ENCODE assay signal across 21 mouse cellular contexts in the genomic region with DNA sequence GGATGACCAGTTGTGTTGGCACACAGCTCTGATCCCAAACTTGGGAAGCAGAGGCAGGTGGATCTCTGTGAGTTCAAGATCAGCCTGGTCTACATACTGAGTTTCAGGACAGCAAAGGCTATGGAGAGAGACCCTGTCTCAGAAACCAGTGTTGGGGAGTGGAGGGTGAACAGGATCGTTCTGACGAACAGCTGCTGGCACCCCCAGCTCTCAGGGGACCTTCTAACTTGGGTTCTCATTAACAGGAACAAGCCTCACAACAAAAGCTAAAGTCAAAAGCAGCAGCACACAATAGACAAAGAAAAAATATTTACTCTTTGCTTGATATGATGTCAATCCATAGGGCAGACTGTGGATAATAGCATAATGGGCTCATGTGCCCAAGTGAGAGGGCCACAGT. TPM values are rescaled to one million over a fixed set of nuclear protein-coding genes. Genes with fewer than 3 reads are reported as not detected.
DNase-seq lines count a peak whose midpoint lies in the region; ATAC-seq and TF ChIP-seq lines count a peak whose summit lies in the region.
"Had no signal": no experiment of that assay in that cellular context is flagged by ENCODE, and none has a peak within 500 bp of the region (broad histone marks: within the 10 kb centered on the region; RNA-seq: fewer than 3 reads in every experiment).

No protein-coding gene starts in this region.

- peaks cover 13% of the 10 kb centered on the region for H3K36me3 ChIP-seq in liver, postnatal 0 days (replicated peaks; ENCODE audit: insufficient read depth, low read length)
- peaks cover 5% of the 10 kb centered on the region for H3K36me3 ChIP-seq in liver, embryonic 12.5 days
- peaks cover 21% of the 10 kb centered on the region for H3K36me3 ChIP-seq in spleen, adult 2 months (ENCODE audit: control insufficient read depth, insufficient read depth, low read length)
- peaks cover 11% of the 10 kb centered on the region for H3K36me3 ChIP-seq in splenic B cell, adult 2 months (ENCODE audit: control insufficient read depth, insufficient read depth, low read length, poor library complexity, severe bottlenecking)
- H3K36me3 ChIP-seq: embryonic facial prominence, embryonic 12.5 days; forebrain, embryonic 15.5 days had no signal

- no peak for DNase-seq in liver, postnatal 0 days
- no peak for DNase-seq in spleen, adult 2 months (ENCODE audit: low read depth in 1 of 2, low spot score in 2 of 2)
- no peak for DNase-seq in spleen, postnatal 10 days (ENCODE audit: low spot score in 2 of 2)
- peak; percentile 65 for DNase-seq in splenic B cell, adult 2 months (ENCODE audit: low read depth, low spot score)
- no peak for DNase-seq in left cerebral cortex, adult 8-10 months (ENCODE audit: low spot score in 2 of 2)
- no peak for DNase-seq in thymus, postnatal 4 days
- DNase-seq: adrenal gland, adult 2 months; adrenal gland, postnatal 10 days; adrenal gland, postnatal 25 days; cerebellum, adult 11-12 months; cerebellum, adult 2 months; cerebellum, adult 9-10 months; cerebellum, postnatal 10 days; cerebellum, postnatal 25 days; forebrain, postnatal 0 days had no signal

- H3K9me3 ChIP-seq in liver, postnatal 0 days (ENCODE audit: low read length) = no peaks in the 10 kb centered on the region
- H3K9me3 ChIP-seq in liver, embryonic 12.5 days (replicated peaks) = no peaks in the 10 kb centered on the region
- H3K9me3 ChIP-seq: embryonic facial prominence, embryonic 10.5 days; embryonic facial prominence, embryonic 12.5 days; forebrain, embryonic 13.5 days; forebrain, embryonic 15.5 days had no signal

- TF ChIP-seq EP300 in liver, postnatal 0 days (IDR thresholded peaks at IDR 0.05; ENCODE audit: low read depth) = no peak

- peaks cover 6% of the 10 kb centered on the region; the same call in 1 of the 2 replicates for H3K4me1 ChIP-seq in liver, postnatal 0 days (ENCODE audit: insufficient read depth)
- 0 out of 2 replicates have a peak, but pooled peaks cover 3% of the 10 kb centered on the region for H3K4me1 ChIP-seq in liver, embryonic 12.5 days
- H3K4me1 ChIP-seq in spleen, adult 2 months (ENCODE audit: control insufficient read depth, insufficient read depth, insufficient read length) = peaks cover 40% of the 10 kb centered on the region; the same call in 1 of the 2 replicates
- peaks cover 18% of the 10 kb centered on the region for H3K4me1 ChIP-seq in brown adipose tissue, adult 24 weeks (ENCODE audit: control insufficient read depth, insufficient read depth, insufficient read length, low read length)

- TF ChIP-seq POLR2A in spleen, adult 2 months (IDR thresholded peaks at IDR 0.05; ENCODE audit: low read depth, low read length) = no peak

- no peaks in the 10 kb centered on the region for H3K27me3 ChIP-seq in liver, postnatal 0 days (ENCODE audit: insufficient read depth, low read length)
- H3K27me3 ChIP-seq in liver, embryonic 12.5 days (replicated peaks) = no peaks in the 10 kb centered on the region
- no peaks in the 10 kb centered on the region for H3K27me3 ChIP-seq in spleen, adult 2 months (ENCODE audit: control insufficient read depth, insufficient read depth, low read length)
- H3K27me3 ChIP-seq in splenic B cell, adult 2 months (ENCODE audit: control insufficient read depth, insufficient read depth, low read length, poor library complexity, severe bottlenecking) = no peaks in the 10 kb centered on the region
- H3K27me3 ChIP-seq: embryonic facial prominence, embryonic 12.5 days; forebrain, embryonic 13.5 days; forebrain, embryonic 15.5 days had no signal

- 68% methylated on average over 2 of the region's 2 CpGs for WGBS in liver, postnatal 0 days (ENCODE audit: insufficient replicate concordance)
- WGBS in liver, embryonic 12.5 days (ENCODE audit: insufficient replicate concordance) = 84% methylated on average over 2 of the region's 2 CpGs
- WGBS in spleen, adult 2 months = 50% methylated on average over 2 of the region's 2 CpGs

- H3K4me2 ChIP-seq in liver, postnatal 0 days (ENCODE audit: low read depth, low read length) = no peak overlapping the region
- H3K4me2 ChIP-seq in liver, embryonic 12.5 days = no peak overlapping the region
- H3K4me2 ChIP-seq: embryonic facial prominence, embryonic 12.5 days; forebrain, embryonic 13.5 days; forebrain, embryonic 15.5 days had no signal

- no peak overlapping the region for H3K9ac ChIP-seq in liver, postnatal 0 days (replicated peaks)
- H3K9ac ChIP-seq in liver, embryonic 12.5 days = no peak overlapping the region
- H3K9ac ChIP-seq: embryonic facial prominence, embryonic 12.5 days; forebrain, embryonic 13.5 days; forebrain, embryonic 15.5 days; forebrain, postnatal 0 days had no signal

- no peak for TF ChIP-seq CTCF in liver, postnatal 0 days (IDR thresholded peaks at IDR 0.05; ENCODE audit: low read depth)
- no peak for TF ChIP-seq CTCF in spleen, adult 2 months (IDR thresholded peaks at IDR 0.05; ENCODE audit: extremely low read depth, insufficient read depth, insufficient read length, insufficient replicate concordance)

- H3K27ac ChIP-seq in liver, postnatal 0 days (ENCODE audit: low read depth) = peak overlapping the region; percentile 34; the same call in 1 of the 2 replicates
- H3K27ac ChIP-seq in liver, embryonic 12.5 days = no peak overlapping the region
- H3K27ac ChIP-seq in spleen, adult 2 months (ENCODE audit: insufficient read depth, low read length) = peak overlapping the region; percentile 48; the same call in 1 of the 2 replicates
- peak overlapping the region; percentile 85 for H3K27ac ChIP-seq in brown adipose tissue, adult 24 weeks (replicated peaks; ENCODE audit: low read depth, low read length)
- H3K27ac ChIP-seq: embryonic facial prominence, embryonic 10.5 days; embryonic facial prominence, embryonic 12.5 days; forebrain, embryonic 13.5 days; forebrain, embryonic 15.5 days had no signal

- no peak for ATAC-seq in liver, postnatal 0 days
- ATAC-seq in liver, embryonic 12.5 days = no peak
- ATAC-seq: forebrain, embryonic 13.5 days; forebrain, embryonic 15.5 days; forebrain, postnatal 0 days had no signal

- H3K4me3 ChIP-seq in liver, postnatal 0 days (ENCODE audit: low read depth, low read length) = no peak overlapping the region
- no peak overlapping the region for H3K4me3 ChIP-seq in liver, embryonic 12.5 days
- no peak overlapping the region for H3K4me3 ChIP-seq in spleen, adult 2 months (ENCODE audit: extremely low read depth, insufficient read depth, insufficient read length)
- no peak overlapping the region for H3K4me3 ChIP-seq in brown adipose tissue, adult 24 weeks (ENCODE audit: insufficient read depth, low read depth, low read length)
- H3K4me3 ChIP-seq: embryonic facial prominence, embryonic 10.5 days; embryonic facial prominence, embryonic 12.5 days; forebrain, embryonic 13.5 days; forebrain, embryonic 15.5 days had no signal

RNA-seq across cellular contexts. Expression of a gene that starts 55.3 kb away (rescaled TPM):
- polyA plus RNA-seq in liver, postnatal 0 days (2015; fragmentation: Nextera tagmentation; extraction: Ambion mirVana) = 10.8 and 13.6 TPM in 2 replicates
- polyA plus RNA-seq in liver, embryonic 12.5 days (2016; fragmentation: Nextera tagmentation; extraction: Ambion mirVana) = 19.4 and 19.9 TPM in 2 replicates
- polyA plus RNA-seq in spleen, adult 2 months (2012; rRNA removed) = 55.9 and 70.9 TPM in 2 replicates
- polyA plus RNA-seq in brown adipose tissue, adult 24 weeks (2012; ENCODE audit: insufficient read depth, insufficient read length, missing spikeins) = 27.3 and 27.9 TPM in 2 replicates
- 10 to 100 TPM; 18.0 to 29.9 (median 24.9) TPM for total RNA-seq in left cerebral cortex, adult 8-10 months (2022)
